Mouse (Mus musculus) layer of hippocampus, adult 11-12 months (tissue): ENCODE measurements around the gene Mgat2.

Experiments
- DNase-seq: peaks from one replicate; pipeline ENCODE4 v3.0.0; 2022; ENCODE audit warnings: low spot score

Mgat2 gene

DNA sequence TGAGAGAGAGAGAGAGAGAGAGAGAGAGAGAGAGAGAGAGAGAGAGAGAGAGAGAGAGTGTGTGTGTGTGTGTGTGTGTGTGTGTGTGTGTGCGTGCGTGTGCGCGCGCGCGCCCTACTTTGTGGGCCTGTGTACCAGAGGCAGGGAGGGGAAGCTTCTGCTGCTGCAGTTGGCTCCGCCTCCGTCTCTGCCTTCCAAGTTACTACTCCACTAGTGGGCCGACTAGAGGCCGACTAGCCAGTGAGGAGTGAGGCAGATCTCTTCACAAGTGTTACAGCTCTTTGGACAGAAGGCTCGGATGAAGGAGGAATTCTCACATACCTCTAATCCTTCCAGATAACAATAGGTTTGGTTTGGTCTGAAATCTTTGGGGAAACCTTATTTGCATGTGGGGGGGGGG, 4.6 kb upstream of the Mgat2 start:
- no peak for DNase-seq

DNA sequence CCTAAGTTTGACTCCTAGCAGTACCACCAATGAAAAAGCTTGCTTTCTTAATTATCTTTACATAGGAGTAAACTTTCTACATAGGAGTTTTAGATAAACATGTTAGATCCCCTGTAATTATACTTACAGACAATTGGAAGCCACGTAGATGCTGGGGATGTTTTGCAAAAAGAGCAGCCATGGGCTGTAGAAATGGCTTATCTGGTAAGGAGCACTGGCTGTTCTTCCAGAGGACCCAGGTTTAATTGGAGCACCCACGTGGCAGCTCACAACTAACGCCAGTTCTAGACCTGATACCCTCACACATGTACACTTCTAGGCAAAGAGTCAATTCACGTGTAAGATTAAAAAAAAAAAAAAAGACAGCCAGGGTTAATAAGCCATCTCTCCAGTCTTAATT, 2.2 kb upstream of the Mgat2 start:
- DNase-seq, result no peak

DNA sequence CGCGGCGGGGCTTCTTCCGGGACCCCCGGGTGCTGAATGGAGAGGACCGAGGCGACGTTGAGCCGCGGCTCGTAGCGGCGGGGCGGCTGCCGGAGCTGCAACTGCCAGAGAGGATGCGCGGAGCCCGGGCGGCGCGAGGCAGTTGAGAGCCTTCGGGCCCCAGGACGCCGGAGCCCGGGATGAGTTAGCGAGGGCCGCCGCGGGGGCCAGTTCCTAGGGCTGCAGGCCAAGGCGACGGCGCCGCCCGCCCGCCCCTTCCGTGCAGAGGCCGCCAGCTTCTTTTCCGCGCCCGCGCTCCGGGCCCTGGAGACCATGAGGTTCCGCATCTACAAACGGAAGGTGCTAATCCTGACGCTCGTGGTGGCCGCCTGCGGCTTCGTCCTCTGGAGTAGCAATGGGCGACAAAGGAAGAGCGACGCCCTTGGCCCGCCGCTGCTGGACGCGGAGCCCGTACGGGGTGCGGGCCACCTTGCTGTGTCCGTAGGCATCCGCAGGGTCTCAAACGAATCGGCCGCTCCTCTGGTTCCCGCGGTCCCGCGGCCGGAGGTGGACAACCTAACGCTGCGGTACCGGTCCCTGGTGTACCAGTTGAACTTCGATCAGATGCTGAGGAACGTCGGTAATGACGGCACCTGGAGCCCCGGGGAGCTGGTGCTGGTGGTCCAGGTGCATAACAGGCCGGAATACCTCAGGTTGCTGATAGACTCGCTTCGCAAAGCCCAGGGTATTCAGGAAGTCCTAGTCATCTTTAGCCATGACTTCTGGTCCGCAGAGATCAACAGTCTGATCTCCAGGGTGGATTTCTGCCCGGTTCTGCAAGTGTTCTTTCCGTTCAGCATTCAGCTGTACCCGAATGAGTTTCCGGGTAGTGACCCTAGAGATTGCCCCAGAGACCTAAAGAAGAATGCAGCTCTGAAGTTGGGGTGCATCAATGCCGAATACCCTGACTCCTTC, 662 bp downstream of the Mgat2 start:
- DNase-seq, result peak; percentile 60

DNA sequence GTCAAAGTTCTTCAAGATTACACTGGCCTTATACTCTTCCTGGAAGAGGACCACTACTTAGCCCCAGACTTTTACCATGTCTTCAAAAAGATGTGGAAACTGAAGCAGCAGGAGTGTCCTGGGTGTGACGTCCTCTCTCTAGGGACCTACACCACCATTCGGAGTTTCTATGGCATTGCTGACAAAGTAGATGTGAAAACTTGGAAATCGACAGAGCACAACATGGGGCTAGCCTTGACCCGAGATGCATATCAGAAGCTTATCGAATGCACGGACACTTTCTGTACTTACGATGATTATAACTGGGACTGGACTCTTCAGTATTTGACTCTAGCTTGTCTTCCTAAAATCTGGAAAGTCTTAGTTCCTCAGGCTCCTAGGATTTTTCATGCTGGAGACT, 1.4 kb downstream of the Mgat2 start:
- DNase-seq, result no peak

DNA sequence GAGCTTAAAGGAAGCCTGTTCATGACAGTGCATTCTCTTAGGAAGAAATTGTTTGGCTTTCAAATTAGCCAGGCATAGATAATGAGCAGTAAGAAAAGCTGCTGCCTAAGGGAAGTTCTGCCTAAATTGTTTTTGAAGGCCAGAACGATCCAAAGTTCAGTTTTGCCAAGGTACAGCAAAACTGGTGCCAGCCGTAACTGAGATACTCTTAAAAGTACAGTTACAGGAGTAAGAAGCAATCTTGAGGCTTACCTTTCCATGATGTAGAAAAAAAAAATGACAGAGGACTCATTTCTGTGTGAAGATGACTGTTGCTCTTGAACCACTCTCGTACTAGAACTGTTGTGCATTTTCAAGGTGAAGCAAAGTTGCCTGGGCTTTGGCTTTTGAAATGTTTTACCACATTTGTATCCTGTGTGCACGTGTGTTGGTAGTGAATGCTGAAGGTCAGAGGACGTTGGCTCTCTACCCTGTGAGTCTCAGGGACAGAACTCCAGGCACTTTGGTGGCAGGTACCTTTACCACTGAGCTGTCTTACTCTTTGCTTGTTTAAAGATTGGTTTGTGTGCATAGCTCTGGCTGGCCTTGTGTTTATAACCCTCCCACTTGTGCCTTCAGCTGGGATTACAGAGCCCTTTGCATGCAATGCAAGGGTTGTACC, 3.0 kb downstream of the Mgat2 start:
- DNase-seq, result no peak

DNA sequence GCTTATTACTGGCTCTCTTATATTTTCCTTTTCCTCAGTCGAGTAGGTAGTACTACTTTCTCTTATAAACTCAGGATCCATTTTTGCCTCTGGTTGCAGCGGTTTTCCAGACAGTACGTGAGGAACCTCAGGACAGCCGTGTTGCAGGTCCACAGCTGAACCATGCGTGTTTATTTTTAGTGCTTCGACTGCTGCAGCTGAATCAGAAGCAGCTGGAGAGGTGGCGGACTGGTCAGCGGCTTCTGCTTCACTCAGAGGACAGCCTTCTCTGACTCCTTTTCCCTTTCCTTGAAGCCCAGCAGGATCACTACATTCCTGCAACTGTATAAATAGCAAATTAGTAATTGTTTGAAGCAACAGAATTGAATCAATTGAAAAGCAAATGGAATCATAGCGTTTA, 6.1 kb downstream of the Mgat2 start:
- DNase-seq, result no peak

DNA sequence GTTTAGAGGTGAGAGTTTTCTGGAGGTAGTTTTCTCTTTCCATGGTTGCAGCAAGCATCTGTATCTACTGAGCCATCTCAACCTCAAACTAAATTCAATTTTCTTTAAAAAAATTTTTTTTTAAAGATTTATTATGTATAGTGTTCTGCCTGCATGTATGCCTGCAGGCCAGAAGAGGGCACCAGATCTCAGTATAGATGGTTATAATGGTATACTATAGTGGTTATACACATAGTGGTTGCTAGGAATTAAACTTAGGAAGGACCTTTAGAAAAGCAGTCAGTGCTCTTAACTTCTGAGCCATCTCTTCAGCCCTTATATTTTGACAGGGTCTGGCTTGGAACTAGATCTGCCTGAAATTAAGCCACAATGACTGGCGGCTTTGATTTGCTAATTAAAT, 6.6 kb downstream of the Mgat2 start:
- DNase-seq, result no peak

DNA sequence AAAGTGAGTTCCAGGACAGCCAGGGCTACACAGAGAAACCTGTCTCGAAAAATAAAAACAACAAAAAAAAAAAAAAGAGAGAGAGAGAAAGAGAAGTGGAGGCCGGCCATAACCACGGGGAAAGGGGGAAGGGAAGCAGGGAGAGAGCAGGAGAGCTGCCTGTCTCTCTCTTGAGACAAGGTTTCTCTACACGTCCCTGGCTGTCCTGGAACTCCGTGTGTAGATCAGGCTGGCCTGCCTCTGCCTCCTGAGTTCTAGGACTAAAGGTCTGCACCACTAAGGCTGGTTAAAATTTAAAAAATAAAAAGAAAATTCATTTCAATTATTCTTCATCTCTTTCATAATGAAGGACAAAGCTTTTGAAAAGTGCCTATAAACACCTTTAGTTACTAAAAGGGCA, 7.4 kb downstream of the Mgat2 start:
- no peak for DNase-seq

DNA sequence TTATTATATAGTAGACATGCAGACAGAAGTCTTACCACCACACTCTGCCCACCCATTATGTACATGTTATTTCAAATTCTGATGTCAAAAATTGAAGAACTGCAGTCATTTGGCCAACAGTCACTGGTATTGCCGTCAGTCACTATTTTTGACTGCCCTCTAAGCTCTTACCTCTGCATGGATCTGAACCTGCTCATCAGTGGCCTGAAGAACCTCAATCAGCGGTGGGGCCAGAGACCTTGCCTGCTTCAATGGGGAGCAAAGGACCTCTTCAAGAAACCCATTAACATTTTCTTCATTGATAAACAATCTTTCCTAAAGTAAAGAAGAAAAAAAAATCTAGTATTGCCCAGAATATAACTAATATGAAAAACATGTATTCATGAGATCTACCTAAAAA, 8.7 kb downstream of the Mgat2 start:
- no peak for DNase-seq

DNA sequence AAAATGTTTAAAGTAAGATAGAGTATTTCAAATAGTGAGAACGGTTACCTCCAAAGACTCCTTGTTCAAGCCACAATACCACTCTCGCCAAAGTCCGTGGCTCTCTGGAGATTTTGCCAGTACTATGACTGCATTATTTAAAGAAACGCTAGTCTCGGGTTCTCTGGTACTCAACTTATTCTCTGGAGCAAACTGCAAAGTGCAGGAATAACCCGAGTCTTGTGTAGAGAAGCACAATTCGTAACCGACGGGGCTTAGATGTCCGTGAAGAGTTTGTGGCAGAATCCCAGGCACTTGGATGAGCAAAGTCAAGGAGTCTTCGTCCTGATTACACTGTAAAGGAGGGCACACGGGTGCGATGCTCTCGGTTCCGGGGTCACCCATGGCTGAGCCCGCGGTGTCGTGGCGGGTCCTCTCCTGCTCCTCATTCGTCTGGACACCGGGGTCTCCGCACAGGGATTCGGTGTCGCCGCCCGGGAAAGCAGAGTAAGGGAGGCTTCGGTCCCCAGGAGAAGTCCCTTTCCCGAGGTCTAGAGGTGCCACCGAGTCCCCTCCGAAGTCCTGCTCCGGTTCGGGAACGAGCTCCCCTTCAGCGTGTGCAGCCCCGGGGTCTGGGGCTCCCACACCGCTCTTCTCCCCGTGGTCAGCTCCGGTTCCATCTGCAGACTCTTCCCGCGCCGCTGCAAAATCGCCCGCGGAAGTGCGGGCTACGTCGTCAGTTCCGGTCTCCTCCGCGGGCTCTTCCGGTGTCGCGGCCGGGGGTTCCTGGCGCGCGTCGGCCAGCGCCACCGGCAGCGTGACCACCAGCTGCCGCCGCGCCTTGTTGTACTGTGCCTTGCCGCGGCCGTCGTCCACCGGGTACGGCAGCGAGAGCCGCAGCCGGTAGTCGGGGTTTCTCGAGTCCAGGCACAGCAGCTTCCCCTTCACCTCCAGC, 12.8 kb downstream of the Mgat2 start, which contains the start of gene Gm49383:
Gene Gm49383, minus strand, starts transcription at position 661 of the 934 bp plus-strand sequence.
- DNase-seq, result peak; percentile 71

DNA sequence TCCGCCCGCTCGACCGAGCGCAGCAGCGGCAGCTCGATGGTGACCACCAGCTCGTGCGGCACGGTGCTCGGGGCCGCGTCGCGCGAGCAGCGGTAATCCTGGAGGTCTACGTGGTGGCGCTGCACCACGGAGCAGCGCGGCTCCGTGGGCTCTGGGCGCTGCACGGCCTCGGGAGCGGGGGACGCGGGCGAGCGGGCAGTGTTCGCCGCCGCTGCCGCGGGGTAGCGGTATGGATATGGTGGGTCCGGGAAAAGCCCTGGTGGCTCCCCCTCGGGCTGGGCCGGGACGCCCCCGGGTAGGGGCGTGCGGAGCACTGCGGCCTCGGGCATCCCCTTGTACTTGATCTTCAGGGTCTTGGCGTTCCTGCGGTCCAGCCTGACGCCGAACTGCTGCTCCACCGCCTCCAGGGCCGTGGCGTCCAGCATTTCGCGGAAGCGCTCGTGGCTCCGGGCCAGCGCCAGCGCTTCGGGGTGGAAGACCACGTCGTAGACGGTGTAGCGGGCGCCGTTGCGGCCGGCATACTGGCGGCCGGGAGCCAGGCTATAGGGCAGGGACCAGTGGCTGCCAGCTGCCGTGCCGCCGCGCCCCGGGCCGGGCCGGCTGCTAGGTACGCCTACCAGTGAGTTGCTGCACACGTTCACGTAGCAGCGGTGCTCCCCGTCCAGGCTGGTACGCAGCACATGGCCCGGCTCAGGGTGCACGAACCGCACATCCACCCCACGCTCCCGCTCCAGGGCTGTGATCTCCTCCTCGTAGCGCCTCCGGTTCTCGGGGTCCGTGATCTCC, 13.6 kb downstream of the Mgat2 start:
- no peak for DNase-seq

DNA sequence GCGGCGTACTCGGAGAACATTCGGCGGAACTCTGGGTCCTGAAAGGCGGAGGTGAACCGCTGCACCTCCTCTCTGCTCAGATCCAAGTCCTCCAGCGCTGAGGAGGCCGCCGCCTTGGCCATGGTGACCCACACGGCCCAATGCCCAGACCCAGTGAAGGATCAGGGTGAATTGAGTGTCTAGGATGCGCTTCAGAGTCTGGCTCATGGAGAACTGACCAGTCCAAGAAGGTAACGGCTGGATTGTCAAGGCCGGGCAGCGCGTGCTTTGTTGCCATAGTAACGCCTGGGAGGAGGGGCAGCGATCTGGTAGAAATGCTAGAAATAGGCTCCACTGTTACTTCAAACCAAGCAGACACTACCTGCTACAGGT, 14.2 kb downstream of the Mgat2 start, which contains the start of gene Dnaaf2:
Gene Dnaaf2, minus strand, starts transcription at position 266 of the 372 bp plus-strand sequence.
- DNase-seq, result peak; percentile 64

DNA sequence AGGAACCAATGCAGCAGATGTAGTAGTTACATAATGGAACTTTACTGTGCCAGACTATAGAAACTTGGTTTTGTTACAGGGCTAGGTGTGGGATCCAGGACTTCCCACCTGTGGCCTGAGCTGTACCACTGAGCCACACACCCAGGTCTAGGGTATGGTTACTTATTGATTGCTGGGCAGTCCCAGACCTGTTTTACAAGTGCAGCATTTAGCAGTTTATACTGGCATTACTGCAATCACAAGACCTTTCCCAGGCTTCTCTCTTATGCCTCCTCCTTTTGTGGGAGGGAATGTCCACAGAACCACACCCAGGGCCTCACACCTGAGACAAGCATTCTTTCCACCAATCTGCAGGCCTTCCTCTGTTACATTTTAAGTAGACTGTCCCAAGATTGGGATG, 15.0 kb downstream of the Mgat2 start:
- no peak for DNase-seq

DNA sequence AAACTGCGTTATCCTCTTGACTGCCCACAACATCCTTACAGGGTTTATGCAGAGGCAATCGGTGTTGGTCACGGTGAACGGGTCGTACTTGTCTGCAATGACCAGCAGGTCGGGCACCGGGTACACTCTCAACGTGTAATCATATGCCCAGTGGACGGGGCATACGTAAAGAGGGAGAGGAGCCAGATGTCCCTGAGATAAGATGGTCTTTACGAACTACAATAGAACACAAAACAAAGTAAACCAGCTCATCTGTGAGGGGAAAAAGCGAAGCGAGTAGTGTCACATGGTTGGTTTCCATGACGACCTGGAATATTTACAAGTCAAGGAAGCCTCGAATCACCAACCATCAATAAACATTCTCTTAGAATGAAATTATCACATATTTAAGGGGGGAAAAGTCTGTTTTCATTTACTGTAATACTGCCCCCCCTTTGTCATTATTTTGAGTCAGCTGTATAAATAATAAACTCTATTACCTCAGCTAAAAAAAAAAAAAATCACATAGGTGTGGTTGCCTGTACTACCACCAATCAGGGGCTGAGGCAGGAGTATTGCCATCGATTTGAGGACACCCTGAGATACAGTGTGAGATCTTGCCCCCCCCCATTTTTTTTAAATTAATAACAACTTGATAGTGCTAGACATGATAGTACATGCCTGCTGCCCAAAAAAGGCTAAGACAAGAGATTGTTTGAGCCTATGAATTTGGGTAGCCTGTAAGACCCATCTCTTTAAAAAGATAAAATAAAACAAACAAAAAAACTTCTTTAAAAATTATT, 20.3 kb downstream of the Mgat2 start, which contains the start of gene Gm49384:
Gene Gm49384, minus strand, starts transcription at position 216 of the 782 bp plus-strand sequence.
- no peak for DNase-seq

DNA sequence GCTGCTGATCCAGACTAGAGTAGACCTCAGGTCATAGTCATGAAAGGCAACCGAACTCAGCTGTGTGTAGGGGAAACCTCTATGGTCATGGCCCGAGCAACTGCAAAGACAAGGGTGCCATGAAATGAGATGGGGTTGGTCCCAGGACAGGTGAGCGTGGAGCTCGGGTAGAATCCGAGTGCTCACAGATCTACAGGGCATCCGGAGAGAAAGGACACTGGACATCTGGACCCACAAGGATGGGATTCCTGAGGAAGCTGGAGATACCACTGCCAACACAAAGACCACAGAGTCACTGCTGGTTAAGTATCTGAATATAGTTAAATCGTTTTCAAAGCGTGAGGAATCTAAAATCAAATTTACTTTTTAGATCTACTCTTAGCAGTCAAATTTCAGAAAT, 23.4 kb downstream of the Mgat2 start:
- DNase-seq, result no peak

DNA sequence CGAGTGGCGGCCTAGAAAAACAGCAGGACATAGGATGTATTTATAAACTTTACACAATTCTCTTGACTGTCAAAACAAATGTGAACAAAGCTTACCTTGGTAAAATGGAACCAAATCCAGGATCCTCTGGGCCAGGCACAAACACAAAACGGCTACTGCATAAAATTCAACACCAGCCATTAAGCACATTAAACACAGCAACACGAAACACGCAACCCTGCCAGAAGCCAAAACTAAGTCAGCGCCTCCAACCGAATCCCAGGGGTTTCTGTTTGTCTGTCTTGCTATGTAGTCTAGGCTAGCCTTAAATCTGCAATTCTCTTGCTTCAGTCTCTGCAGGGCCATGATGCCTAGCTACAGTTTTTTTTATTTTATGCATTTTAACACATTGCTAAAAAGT, 24.0 kb downstream of the Mgat2 start:
- no peak for DNase-seq

DNA sequence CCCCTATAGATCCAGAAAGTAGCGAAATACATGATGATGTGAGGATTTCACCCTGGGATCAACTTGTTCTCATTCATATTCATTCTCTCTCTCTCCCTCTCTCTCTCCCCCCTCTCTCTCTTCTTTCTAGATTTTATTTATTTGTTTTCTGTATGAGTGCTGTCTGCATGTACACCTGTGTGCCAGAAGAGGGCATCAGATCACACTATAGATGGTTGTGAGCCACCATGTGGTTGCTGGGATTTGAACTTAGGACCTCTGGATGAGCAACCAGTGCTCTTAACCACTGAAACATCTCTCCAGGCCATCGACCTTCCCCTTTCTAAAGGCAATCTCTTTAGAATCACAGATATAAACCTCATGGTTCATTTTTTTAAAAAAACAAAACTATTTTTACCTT, 24.6 kb downstream of the Mgat2 start:
- DNase-seq, result no peak

DNA sequence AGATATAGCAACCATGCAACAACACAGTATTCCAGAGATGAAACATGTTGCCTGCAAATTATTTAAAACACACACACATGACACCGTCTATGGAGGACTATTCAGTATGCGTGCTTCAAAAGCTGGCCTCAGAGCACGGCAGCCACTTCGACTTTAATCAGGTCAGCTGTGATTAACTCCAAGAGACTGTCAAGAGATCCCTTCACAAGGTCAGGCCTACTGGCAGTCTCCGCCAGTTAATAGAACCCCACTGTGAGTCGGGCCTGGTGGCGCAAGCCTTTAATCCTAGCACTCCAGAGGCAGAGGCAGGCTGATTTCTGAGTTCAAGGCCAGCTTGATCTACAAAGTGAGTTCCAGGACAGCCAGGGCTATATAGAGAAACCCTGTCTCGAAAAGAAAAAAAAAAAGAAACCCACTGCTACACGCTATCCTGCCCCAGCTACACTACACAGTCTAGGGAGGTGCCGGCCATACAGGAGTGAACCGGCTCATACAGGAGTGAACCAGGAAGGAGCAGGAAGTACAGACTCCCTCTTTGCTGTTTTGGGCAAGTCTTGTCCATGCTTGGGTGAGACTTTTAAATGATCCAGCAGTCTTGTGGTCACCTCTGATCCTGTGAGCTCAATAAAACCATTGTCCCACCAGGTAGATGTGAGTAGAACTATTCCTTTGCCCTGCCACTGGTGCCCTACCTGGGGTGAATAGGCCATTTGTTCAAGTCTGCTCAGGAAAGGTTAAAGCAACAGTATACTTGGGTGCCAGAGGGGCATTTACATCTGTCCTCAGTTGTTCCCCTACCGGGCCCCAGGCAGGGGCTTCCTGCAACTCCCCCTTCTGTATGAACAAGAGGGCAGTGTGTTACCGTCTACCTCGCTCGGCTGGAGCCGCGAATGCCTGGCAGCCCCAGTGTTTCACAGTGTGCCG, 26.4 kb downstream of the Mgat2 start:
- no peak for DNase-seq

DNA sequence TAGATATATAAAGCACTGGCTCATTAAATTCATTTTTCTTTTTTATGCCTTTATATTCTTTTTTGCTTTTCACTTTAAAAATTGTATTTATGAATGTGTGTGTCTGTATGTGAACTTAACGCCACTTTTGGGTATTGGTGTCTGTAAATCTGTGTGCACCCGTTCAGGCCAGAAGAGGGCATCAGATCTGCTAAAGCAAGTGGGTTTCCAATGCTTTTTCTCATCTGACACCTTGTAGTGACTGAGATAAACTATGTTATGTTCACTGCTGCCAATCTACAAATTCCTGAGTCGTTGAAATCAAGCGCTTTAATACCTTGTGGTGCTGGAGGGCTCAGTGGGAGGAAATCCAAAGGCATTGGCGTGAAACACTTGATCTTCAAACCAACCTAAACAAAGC, 27.1 kb downstream of the Mgat2 start:
- DNase-seq, result no peak
